Mouse (Mus musculus) kidney, adult 11 months (tissue): ENCODE measurements around the gene Gm11361.

Experiments used
- DNase-seq: peaks from one replicate; pipeline ENCODE4 v3.0.0; 2022

Gm11361 gene

GRCm38 (mm10) chr13:28257228-28257627 is at the start of gene Gm11361:
Gene Gm11361 (plus strand): TSS chr13:28257528.
- no peak for DNase-seq

GRCm38 (mm10) chr13:28264399-28264798 is 7.1 kb downstream of the Gm11361 start:
- DNase-seq = no peak

GRCm38 (mm10) chr13:28287368-28287767 is 30.0 kb downstream of the Gm11361 start:
- DNase-seq = no peak

GRCm38 (mm10) chr13:28294272-28294671 is 36.9 kb downstream of the Gm11361 start:
- DNase-seq = no peak

GRCm38 (mm10) chr13:28294757-28295361 is 37.5 kb downstream of the Gm11361 start:
- DNase-seq = peak; percentile 47

GRCm38 (mm10) chr13:28295492-28295891 is 38.2 kb downstream of the Gm11361 start:
- no peak for DNase-seq

- no peak for DNase-seq
These were observed 39.8 kb downstream of the Gm11361 start for GRCm38 (mm10) chr13:28297098-28297497.

GRCm38 (mm10) chr13:28297577-28297976 is 40.2 kb downstream of the Gm11361 start:
- DNase-seq = no peak
